Mouse (Mus musculus): ENCODE results near the gene Ms4a4b.

DNA sequence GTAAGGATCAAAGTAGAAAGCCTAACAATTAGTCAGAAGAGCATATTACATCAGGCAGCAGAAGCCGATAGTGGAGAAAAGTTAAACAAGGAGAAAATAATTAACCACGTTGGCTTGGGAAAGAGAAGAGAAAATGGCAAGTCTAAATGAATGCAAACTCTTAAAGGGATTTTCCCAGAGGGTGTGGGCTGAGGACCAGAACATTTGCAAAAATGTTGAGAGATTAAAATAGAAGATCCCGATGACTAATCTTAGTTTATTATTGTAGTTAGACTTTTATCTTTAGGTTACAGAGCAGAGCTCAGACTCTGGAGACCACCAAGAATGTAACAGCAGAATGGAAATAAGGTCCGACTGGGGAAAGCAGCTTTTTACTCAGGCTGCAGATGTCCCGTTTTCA, 23.1 kb downstream of the Ms4a4b start:
- TF ChIP-seq CTCF (IDR thresholded peaks at IDR 0.05; ENCODE audit: control insufficient read depth, insufficient read depth, insufficient replicate concordance, low read depth, low read length): no peak
- no peak for TF ChIP-seq POLR2A (IDR thresholded peaks at IDR 0.05; ENCODE audit: control insufficient read depth, low read depth, low read length)
